Mouse (Mus musculus) intestine, embryonic 14.5 days (tissue): ENCODE data around the gene Gm45785. TPM values are rescaled to one million over a fixed set of nuclear protein-coding genes. Genes with fewer than 3 reads are reported as not detected.

Experiments used
- ATAC-seq: fragments of 200-750 bp; cut with Nextera tagmentation; replicated peaks from 2 replicates; pipeline ENCODE4 v1.8.0; 2017; ENCODE audit warnings: low read depth, moderate number of reproducible peaks, moderate TSS enrichment, moderate library complexity; ENCODE audit not compliant: low FRiP score, low TSS enrichment
- DNase-seq: peaks from one replicate; pipeline ENCODE4 v3.0.0-alpha.2; 2018; ENCODE audit warnings: low spot score
- H3K27ac ChIP-seq: fragments of 300-500 bp; sonication (generic); 2 replicates; pipeline ENCODE4 v1.5.1; 2014; ENCODE audit warnings: low read depth, mild to moderate bottlenecking, control low read depth
- H3K27me3 ChIP-seq: fragments of 300-500 bp; sonication (generic); replicated peaks from 2 replicates; pipeline ENCODE4 v1.6.1; 2014; ENCODE audit warnings: low read length, control low read depth; ENCODE audit not compliant: control insufficient read depth, insufficient read depth
- H3K36me3 ChIP-seq: fragments of 300-500 bp; sonication (generic); 2 replicates; pipeline ENCODE4 v1.6.1; 2014; ENCODE audit warnings: low read length, control low read depth; ENCODE audit not compliant: control insufficient read depth, insufficient read depth
- H3K4me1 ChIP-seq: fragments of 300-500 bp; sonication (generic); replicated peaks from 2 replicates; pipeline ENCODE4 v1.6.1; 2014; ENCODE audit warnings: low read length, control low read depth, mixed read lengths; ENCODE audit not compliant: control insufficient read depth, insufficient read depth
- H3K4me2 ChIP-seq: fragments of 300-500 bp; sonication (generic); 2 replicates; pipeline ENCODE4 v1.6.1; 2014; ENCODE audit warnings: low read length
- H3K4me3 ChIP-seq: fragments of 300-500 bp; sonication (generic); 2 replicates; pipeline ENCODE4 v1.5.1; 2014; ENCODE audit warnings: low read depth, low read length, control low read depth, mixed read lengths
- H3K9ac ChIP-seq: fragments of 300-500 bp; sonication (generic); 2 replicates; pipeline ENCODE4 v1.6.1; 2014; ENCODE audit warnings: mild to moderate bottlenecking, low read length
- H3K9me3 ChIP-seq: fragments of 300-500 bp; sonication (generic); 2 replicates; pipeline ENCODE4 v1.6.1; 2016; ENCODE audit warnings: low read length, control low read depth; ENCODE audit not compliant: control insufficient read depth
- WGBS: fragments of 180-500 bp; shearing (Covaris S2); extraction: QIAGEN DNeasy Blood & Tissue Kit; methylation state at CpG from one replicate; pipeline ENCODE4 v1.1.7; 2014; 5-methylcytosine and 5-hydroxymethylcytosine counted together
- polyA plus RNA-seq: library from polyadenylated mRNA; unstranded; fragments of >200 nt; fragmentation: Nextera tagmentation; extraction: Ambion mirVana; gene quantifications from 2 replicates; pipeline ENCODE4 v1.2.1, GENCODE M21; 2014

The Gm45785 gene
- polyA plus RNA-seq, 1 experiment from 2014 or later: not detected

DNA sequence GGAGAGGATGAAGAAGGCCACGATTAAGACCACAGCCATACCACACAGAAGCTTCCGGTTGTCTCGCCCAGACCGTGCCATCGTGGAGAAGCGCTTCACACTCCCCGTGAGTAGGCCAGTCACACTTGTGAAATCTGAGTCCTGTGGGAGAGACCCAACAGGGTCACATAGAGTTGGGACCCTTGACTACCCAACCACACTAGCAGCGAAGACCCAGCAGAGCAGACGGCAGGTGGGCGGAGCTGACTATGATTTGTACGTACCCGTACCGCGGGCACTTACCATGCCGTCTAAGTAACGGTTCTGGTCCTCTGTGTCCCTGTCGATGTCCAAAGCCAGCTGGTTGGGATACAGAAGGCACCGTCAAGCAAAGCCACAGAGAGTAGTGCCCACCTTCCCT lies 1.6 kb downstream of the Gm45785 start:
- Histone ChIP-seq H3K36me3 (peaks cover 41% of the 10 kb centered on the region), H3K4me2 (no peak overlapping the region), H3K4me3 (no peak overlapping the region), H3K9me3 (no peaks in the 10 kb centered on the region), H3K27ac (no peak overlapping the region), H3K4me1 (peaks cover 20% of the 10 kb centered on the region), H3K27me3 (no peaks in the 10 kb centered on the region), H3K9ac (no peak overlapping the region)
- ATAC-seq (no peak), DNase-seq (no peak)
- 91% methylated on average over 18 of the region's 18 CpGs for WGBS

DNA sequence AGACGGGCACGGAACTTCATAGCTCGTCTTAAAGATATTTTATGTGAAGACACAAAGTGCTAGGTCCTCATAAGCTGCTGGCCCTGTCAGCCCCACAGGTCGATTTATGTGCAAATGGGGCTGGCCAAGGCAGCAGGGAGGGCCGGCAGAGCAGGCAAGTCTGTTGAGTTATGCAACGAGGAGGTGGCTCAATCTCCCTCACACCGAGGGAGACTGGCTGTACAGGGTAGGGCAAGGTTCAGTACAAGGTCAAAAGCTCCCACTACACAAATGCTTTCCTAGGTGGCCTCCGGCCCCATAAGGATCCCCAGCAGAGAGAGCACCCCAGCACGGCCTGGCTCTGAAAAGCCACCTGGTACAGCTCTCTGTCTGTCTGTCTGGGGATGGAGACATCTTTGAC lies 2.7 kb downstream of the Gm45785 start:
- Histone ChIP-seq H3K4me3 (no peak overlapping the region), H3K27ac (no peak overlapping the region), H3K4me2 (no peak overlapping the region), H3K9ac (no peak overlapping the region), H3K9me3 (no peaks in the 10 kb centered on the region), H3K27me3 (no peaks in the 10 kb centered on the region), H3K36me3 (peaks cover 34% of the 10 kb centered on the region), H3K4me1 (peaks cover 17% of the 10 kb centered on the region)
- DNase-seq (no peak), ATAC-seq (no peak)
- 85% methylated on average over 9 of the region's 9 CpGs for WGBS

DNA sequence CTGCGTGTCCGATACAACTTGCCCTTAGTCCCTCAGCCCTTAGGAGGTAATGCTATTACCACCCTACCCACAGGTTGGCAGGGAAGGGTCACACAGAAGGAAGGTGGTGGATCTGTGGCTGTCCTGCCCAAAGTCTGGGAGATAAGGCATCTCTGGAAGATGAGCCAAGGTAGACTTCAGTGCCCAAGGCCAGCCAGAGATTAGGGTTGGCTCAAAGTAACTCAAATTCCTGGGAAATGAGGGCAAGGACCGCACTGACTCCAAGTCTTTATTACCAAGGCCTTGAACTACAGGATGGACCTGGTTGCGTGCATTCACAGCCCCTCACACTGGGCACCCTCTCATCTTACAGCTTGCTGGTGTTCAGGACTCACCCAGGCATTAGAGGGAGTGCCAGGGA lies 4.2 kb downstream of the Gm45785 start:
- no peak overlapping the region for H3K4me2 ChIP-seq
- no peaks in the 10 kb centered on the region for H3K9me3 ChIP-seq
- H3K4me1 ChIP-seq: peaks cover 10% of the 10 kb centered on the region
- no peak overlapping the region for H3K4me3 ChIP-seq
- ATAC-seq (no peak), DNase-seq (no peak)
- no peak overlapping the region for H3K27ac ChIP-seq
- H3K36me3 ChIP-seq: peaks cover 34% of the 10 kb centered on the region
- H3K27me3 ChIP-seq: no peaks in the 10 kb centered on the region
- 98% methylated on average over 4 of the region's 4 CpGs for WGBS
- H3K9ac ChIP-seq: no peak overlapping the region

DNA sequence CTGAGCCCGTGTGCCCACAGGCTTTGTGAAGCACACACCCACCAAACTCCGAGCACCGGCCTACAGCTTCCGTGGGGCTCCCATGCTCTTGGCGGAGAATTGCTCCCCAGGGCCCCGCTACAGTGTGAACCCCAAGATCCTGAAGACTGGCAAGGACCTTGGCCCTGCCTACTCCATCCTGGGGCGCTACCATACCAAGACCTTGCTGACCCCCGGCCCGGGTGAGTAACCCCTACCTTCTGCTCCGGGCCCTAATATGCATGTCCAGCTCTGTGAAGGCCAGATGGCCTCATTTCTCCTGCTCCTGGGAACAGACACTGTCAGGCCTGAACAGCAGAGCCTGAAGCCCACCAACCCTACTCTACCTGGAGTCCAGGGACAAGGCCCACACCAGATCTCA lies 7.5 kb downstream of the Gm45785 start:
- no peak overlapping the region for H3K27ac ChIP-seq
- no peak overlapping the region for H3K9ac ChIP-seq
- no peak overlapping the region for H3K4me2 ChIP-seq
- no peaks in the 10 kb centered on the region for H3K9me3 ChIP-seq
- H3K36me3 ChIP-seq: peaks cover 22% of the 10 kb centered on the region
- DNase-seq (no peak), ATAC-seq (no peak)
- H3K4me1 ChIP-seq: no peaks in the 10 kb centered on the region
- 93% methylated on average over 10 of the region's 10 CpGs for WGBS
- H3K4me3 ChIP-seq: no peak overlapping the region
- H3K27me3 ChIP-seq: no peaks in the 10 kb centered on the region

DNA sequence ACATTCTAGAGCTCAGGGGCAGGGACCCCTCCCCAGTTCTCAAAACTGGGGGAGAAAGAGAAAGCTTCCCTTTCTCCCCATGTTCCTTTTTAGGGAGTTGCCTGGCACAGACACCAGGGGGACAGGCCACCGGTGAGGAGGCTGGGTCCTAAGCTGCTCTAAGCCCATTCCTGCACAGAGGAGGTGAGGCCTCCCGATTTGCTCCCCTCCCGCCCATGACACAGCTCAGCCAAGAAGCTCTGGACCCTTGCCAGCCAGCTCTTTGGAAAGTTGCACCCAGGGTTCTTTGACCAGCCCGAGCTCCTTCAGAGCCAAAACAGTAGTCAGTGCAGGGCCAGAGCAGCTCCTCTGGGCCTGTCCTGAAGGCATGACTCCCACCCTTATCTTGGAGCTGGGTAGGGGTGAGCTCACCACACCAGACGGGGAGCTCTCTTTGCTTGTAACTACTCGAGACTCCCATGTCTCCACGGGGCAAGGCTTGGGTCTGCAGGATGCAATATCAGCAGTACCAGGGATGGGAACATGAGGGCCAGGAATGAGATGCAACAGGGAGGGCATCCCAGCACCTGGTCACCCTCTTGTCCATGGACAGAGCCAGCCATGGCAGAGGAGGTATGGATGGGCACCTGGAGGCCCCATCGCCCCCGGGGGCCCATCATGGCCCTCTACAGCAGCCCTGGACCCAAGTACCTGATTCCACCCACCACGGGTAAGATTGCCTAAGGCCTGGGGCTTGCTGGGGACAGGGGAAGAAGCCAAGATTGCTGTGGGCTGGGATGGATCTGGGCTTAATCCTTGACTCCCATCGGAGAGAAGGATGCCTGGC lies 8.2 kb downstream of the Gm45785 start, which contains the start of gene Odf3:
TSS of gene Odf3 (plus strand) at position 51 of the 826 bp plus-strand sequence.
- Histone ChIP-seq H3K36me3 (peaks cover 16% of the 10 kb centered on the region), H3K9me3 (no peaks in the 10 kb centered on the region), H3K4me2 (no peak within 1 kb of the TSS), H3K27ac (no peak within 1 kb of the TSS), H3K27me3 (no peaks in the 10 kb centered on the region), H3K4me1 (no peaks in the 10 kb centered on the region), H3K4me3 (no peak within 1 kb of the TSS), H3K9ac (no peak within 1 kb of the TSS)
- ATAC-seq: no peak
- 66% methylated on average over 11 of the region's 11 CpGs for WGBS
- DNase-seq: no peak

DNA sequence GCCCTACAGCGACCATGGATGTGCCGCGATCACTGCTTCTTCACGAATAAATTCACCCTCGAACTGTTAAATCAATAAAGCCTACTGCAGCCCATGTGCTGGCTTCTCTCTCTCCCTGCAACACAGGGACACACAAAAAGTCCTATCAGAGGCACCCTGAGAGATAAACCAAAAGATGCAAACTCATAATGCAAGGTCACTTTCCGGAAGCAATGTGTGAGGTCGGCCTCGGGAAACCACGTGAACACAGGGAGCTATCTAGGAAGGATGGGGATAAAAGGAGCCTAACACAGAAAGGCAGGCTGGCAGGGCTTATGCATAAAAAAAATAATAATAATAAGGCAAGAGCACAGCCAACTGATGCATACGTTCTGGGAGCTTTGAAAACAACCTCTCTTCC lies 9.5 kb downstream of the Gm45785 start:
- Histone ChIP-seq H3K9ac (no peak overlapping the region), H3K4me1 (no peaks in the 10 kb centered on the region), H3K4me3 (no peak overlapping the region), H3K36me3 (peaks cover 3% of the 10 kb centered on the region; the same call in 1 of the 2 replicates), H3K9me3 (no peaks in the 10 kb centered on the region), H3K27me3 (peaks cover 8% of the 10 kb centered on the region; the same call in 1 of the 2 replicates), H3K4me2 (no peak overlapping the region), H3K27ac (no peak overlapping the region)
- WGBS: 85% methylated on average over 10 of the region's 10 CpGs
- DNase-seq (no peak), ATAC-seq (no peak)

DNA sequence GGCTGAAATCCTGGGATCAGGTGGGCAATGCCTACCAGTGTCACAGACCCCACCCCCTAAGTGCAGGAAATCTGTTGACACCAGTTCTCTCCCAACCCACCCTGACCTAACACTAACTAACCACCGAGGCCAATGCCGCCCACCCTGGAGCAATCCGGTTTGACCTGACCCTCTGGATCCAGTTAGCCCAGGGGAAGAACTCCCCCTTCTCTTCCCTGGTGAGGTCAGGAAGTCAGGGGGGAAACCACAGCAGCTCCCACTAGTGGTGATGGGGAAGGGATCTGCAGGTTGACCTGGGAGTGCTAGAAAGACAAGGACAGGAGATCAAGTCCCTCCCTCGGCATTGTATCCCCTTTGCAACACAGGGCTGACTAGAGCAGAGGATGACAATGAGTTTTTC lies 10.4 kb downstream of the Gm45785 start:
- Histone ChIP-seq H3K9me3 (no peaks in the 10 kb centered on the region), H3K4me1 (no peaks in the 10 kb centered on the region), H3K36me3 (no peaks in the 10 kb centered on the region), H3K27ac (no peak overlapping the region), H3K9ac (no peak overlapping the region), H3K4me2 (no peak overlapping the region), H3K27me3 (peaks cover 8% of the 10 kb centered on the region; the same call in 1 of the 2 replicates), H3K4me3 (no peak overlapping the region)
- no peak for ATAC-seq
- no peak for DNase-seq
- 63% methylated on average over 4 of the region's 4 CpGs for WGBS

DNA sequence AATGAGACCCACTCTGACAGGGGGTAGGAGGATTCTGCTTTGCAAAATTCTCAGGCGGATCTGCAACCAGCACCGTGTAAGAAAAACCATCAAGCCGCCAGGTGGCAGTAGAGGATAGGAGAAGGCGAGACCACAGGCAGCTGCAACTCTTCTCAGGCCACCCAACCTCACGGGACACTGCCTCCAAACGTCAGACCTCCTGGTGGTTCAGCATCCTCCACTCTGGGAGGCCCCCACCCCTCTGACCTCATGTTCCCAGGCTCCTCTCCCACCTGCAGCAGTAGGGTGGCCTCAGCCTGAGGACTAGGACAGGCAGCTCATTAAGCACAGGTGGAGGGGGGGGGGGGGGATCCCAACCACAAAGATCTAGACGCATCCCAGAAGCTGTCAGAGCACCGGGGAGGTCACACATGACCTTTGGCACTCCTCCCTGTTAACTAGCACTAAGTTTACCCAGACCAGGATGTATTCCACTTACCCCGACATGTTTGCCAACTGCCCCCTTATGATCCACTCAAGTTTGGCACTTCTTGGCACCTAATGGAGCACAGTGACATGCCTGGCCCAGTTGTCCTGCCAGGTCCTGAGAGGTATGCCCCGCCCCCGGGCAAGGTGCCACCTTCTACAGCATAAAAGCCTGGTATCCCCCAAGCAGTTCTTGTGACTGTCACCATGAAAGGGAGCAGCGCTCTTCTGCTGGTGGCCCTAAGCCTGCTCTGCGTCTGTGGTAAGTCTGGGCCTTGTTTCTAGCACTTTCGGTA lies 11.0 kb downstream of the Gm45785 start, which contains the start of gene Scgb1c1:
TSS of gene Scgb1c1 (plus strand) at position 643 of the 761 bp plus-strand sequence.
- H3K27me3 ChIP-seq: peaks cover 8% of the 10 kb centered on the region; the same call in 1 of the 2 replicates
- H3K9ac ChIP-seq: no peak within 1 kb of the TSS
- no peaks in the 10 kb centered on the region for H3K4me1 ChIP-seq
- WGBS: 29% methylated on average over 14 of the region's 14 CpGs
- no peaks in the 10 kb centered on the region for H3K9me3 ChIP-seq
- no peak within 1 kb of the TSS for H3K27ac ChIP-seq
- peak; percentile 78 for ATAC-seq
- DNase-seq: peak; percentile 99
- no peak within 1 kb of the TSS for H3K4me2 ChIP-seq
- H3K4me3 ChIP-seq: no peak within 1 kb of the TSS
- no peaks in the 10 kb centered on the region for H3K36me3 ChIP-seq
